Mouse (Mus musculus) limb, embryonic 14.5 days (tissue): Measurements from ENCODE around the gene Fam19a5. TPM values are rescaled to one million over a fixed set of nuclear protein-coding genes. Genes with fewer than 3 reads are reported as not detected.

Source experiments
- ATAC-seq: fragments of 200-750 bp; cut with Nextera tagmentation; 2 replicates; pipeline ENCODE4 v1.8.0; 2017; ENCODE audit warnings: low read depth, moderate number of reproducible peaks, moderate TSS enrichment; ENCODE audit not compliant: low FRiP score
- DNase-seq: peaks from one replicate; pipeline ENCODE4 v3.0.0-alpha.2; 2015; ENCODE audit warnings: low spot score
- H3K27ac ChIP-seq: fragments of 300-500 bp; sonication (generic); replicated peaks from 2 replicates; pipeline ENCODE4 v1.5.1; 2014; ENCODE audit warnings: low read depth, mild to moderate bottlenecking, low read length, moderate library complexity, mixed read lengths
- H3K27me3 ChIP-seq: fragments of 300-500 bp; sonication (generic); 2 replicates; pipeline ENCODE4 v1.6.1; 2014; ENCODE audit warnings: low read length, mixed read lengths; ENCODE audit not compliant: control insufficient read depth, insufficient read depth
- H3K36me3 ChIP-seq: fragments of 300-500 bp; sonication (generic); 2 replicates; pipeline ENCODE4 v1.6.1; 2014; ENCODE audit warnings: mild to moderate bottlenecking, low read length, moderate library complexity, mixed read lengths; ENCODE audit not compliant: control insufficient read depth, insufficient read depth
- H3K4me1 ChIP-seq: fragments of 300-500 bp; sonication (generic); 2 replicates; pipeline ENCODE4 v1.6.1; 2014; ENCODE audit warnings: antibody characterized with exemption, low read length, mixed read lengths; ENCODE audit not compliant: control insufficient read depth, insufficient read depth
- H3K4me2 ChIP-seq: fragments of 300-500 bp; sonication (generic); replicated peaks from 2 replicates; pipeline ENCODE4 v1.6.1; 2014; ENCODE audit warnings: low read depth, mild to moderate bottlenecking, low read length, moderate library complexity; ENCODE audit not compliant: severe bottlenecking
- H3K4me3 ChIP-seq: fragments of 300-500 bp; sonication (generic); replicated peaks from 2 replicates; pipeline ENCODE4 v1.5.1; 2014; ENCODE audit warnings: low read length
- H3K9ac ChIP-seq: fragments of 300-500 bp; sonication (generic); 2 replicates; pipeline ENCODE4 v1.6.1; 2014; ENCODE audit warnings: mild to moderate bottlenecking, low read depth, low read length, moderate library complexity; ENCODE audit not compliant: severe bottlenecking
- H3K9me3 ChIP-seq: fragments of 300-500 bp; sonication (generic); 2 replicates; pipeline ENCODE4 v1.6.1; 2016; ENCODE audit warnings: low read length; ENCODE audit not compliant: control insufficient read depth
- POLR2A ChIP-seq: fragments of 200-500 bp; IDR thresholded peaks from 2 replicates; pipeline ENCODE4 v1.8.0; 2012; ENCODE audit warnings: inconsistent platforms, mild to moderate bottlenecking, moderate library complexity, borderline replicate concordance; ENCODE audit not compliant: insufficient read depth, insufficient read length; ENCODE audit errors: extremely low read depth
- WGBS: fragments of 180-500 bp; shearing (Covaris S2); extraction: QIAGEN DNeasy Blood & Tissue Kit; methylation state at CpG from one replicate; pipeline ENCODE4 v1.1.7; 2014; 5-methylcytosine and 5-hydroxymethylcytosine counted together
- polyA plus RNA-seq, 2 experiments: library from polyadenylated mRNA; depleted of rRNA in 1 of 2; stranded (reverse) in 1 of 2; unstranded in 1 of 2; fragments of >200 nt; fragmentation: Nextera tagmentation in 1 of 2; extraction: Ambion mirVana in 1 of 2; gene quantifications; 2 replicates each; pipeline versions ENCODE4 v1.2.1 to v1.2.3; 2012 to 2014

Gene Fam19a5
- polyA plus RNA-seq, 2 experiments, result 4.8 to 8.4 TPM

- Histone ChIP-seq H3K4me1 (no peaks in the 10 kb centered on the region), H3K9ac (no peak overlapping the region)
- no peak for TF ChIP-seq POLR2A
Observed at GRCm38 (mm10) chr15:87566040-87566929, 22.2 kb downstream of the Fam19a5 start.

GRCm38 (mm10) chr15:87570182-87570581 lies 26.1 kb downstream of the Fam19a5 start:
- no peak for TF ChIP-seq POLR2A
- H3K27ac ChIP-seq, result no peak overlapping the region
- H3K4me1 ChIP-seq, result no peaks in the 10 kb centered on the region
- H3K27me3 ChIP-seq, result no peaks in the 10 kb centered on the region
- no peak overlapping the region for H3K4me2 ChIP-seq
- H3K4me3 ChIP-seq, result no peak overlapping the region
- no peak overlapping the region for H3K9ac ChIP-seq
- H3K36me3 ChIP-seq, result no peaks in the 10 kb centered on the region
- ATAC-seq, result no peak
- 87% methylated on average over 9 of the region's 11 CpGs for WGBS
- no peaks in the 10 kb centered on the region for H3K9me3 ChIP-seq
- DNase-seq, result no peak

More at GRCm38 (mm10) chr15:87566040-87566929, 22.2 kb downstream of the Fam19a5 start:
- H3K4me3 ChIP-seq, result no peak overlapping the region
- WGBS, result 67% methylated on average over 10 of the region's 11 CpGs
- DNase-seq (no peak), ATAC-seq (no peak; the same call in 1 of the 2 replicates)
- H3K36me3 ChIP-seq, result no peaks in the 10 kb centered on the region
- no peak overlapping the region for H3K27ac ChIP-seq
- no peak overlapping the region for H3K4me2 ChIP-seq
- no peaks in the 10 kb centered on the region for H3K27me3 ChIP-seq
- H3K9me3 ChIP-seq, result no peaks in the 10 kb centered on the region

- Histone ChIP-seq H3K36me3 (no peaks in the 10 kb centered on the region), H3K9ac (no peak overlapping the region), H3K27ac (no peak overlapping the region), H3K4me1 (no peaks in the 10 kb centered on the region), H3K9me3 (no peaks in the 10 kb centered on the region), H3K4me3 (no peak overlapping the region), H3K4me2 (no peak overlapping the region), H3K27me3 (no peaks in the 10 kb centered on the region)
- ATAC-seq, result no peak
- WGBS, result 89% methylated on average over 5 of the region's 5 CpGs
- no peak for DNase-seq
- TF ChIP-seq POLR2A, result no peak
Observed at GRCm38 (mm10) chr15:87579861-87580260, 35.8 kb downstream of the Fam19a5 start.

- no peak for TF ChIP-seq POLR2A
- 80% methylated on average over 26 of the region's 26 CpGs for WGBS
- DNase-seq, result no peak
Observed at GRCm38 (mm10) chr15:87583921-87584621, 40.0 kb downstream of the Fam19a5 start.

GRCm38 (mm10) chr15:87590975-87591374 lies 46.9 kb downstream of the Fam19a5 start:
- no peaks in the 10 kb centered on the region for H3K9me3 ChIP-seq
- ATAC-seq (no peak), DNase-seq (no peak)
- H3K4me2 ChIP-seq, result no peak overlapping the region
- no peaks in the 10 kb centered on the region for H3K4me1 ChIP-seq
- H3K36me3 ChIP-seq, result no peaks in the 10 kb centered on the region
- H3K27me3 ChIP-seq, result no peaks in the 10 kb centered on the region
- WGBS, result 86% methylated on average over 10 of the region's 10 CpGs
- no peak overlapping the region for H3K27ac ChIP-seq
- TF ChIP-seq POLR2A, result no peak
- no peak overlapping the region for H3K9ac ChIP-seq
- H3K4me3 ChIP-seq, result no peak overlapping the region

More at GRCm38 (mm10) chr15:87583921-87584621, 40.0 kb downstream of the Fam19a5 start:
- Histone ChIP-seq H3K9ac (no peak overlapping the region), H3K4me2 (no peak overlapping the region), H3K27ac (no peak overlapping the region), H3K9me3 (no peaks in the 10 kb centered on the region), H3K4me3 (no peak overlapping the region), H3K36me3 (no peaks in the 10 kb centered on the region), H3K4me1 (no peaks in the 10 kb centered on the region), H3K27me3 (no peaks in the 10 kb centered on the region)
- no peak for ATAC-seq
